Mouse (Mus musculus): ENCODE measurements around the gene Cdhr4. TPM values are rescaled to one million over a fixed set of nuclear protein-coding genes. Genes with fewer than 3 reads are reported as not detected.
A peak's percentile ranks its signal among the peaks of the same experiment; 100 is the strongest.

The Cdhr4 gene
- polyA plus RNA-seq, 1 experiment from 2014 or later: 5.6 TPM

DNA sequence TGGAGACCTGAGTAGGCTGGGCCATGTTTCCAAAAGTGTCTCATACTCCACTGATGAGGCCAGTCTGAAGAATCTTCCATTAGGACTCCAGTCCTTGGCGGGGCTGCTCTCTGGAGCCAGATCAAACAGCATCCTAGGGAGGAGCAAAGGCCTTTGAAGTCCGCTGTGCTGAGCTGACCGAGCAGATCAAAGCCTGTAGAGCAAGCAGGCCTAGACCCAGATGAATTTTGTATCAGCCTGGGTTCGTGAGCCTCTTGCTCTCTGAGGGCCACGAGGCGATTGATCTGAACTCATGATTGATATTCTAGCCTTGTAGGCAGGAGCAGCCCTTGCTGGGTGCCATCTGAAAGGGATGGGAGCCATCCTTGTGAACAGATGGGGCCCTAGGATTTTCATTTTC lies 32.4 kb upstream of the Cdhr4 start:
- 66% methylated on average over 6 of the region's 6 CpGs for WGBS
- DNase-seq (ENCODE audit: low spot score): no peak
- 0 out of 2 replicates have a peak, but pooled peaks cover 4% of the 10 kb centered on the region for H3K4me1 ChIP-seq (replicated peaks; ENCODE audit: control insufficient read depth, insufficient read depth, low read length)
- H3K27ac ChIP-seq (ENCODE audit: low read depth, low read length): no peak overlapping the region
- ATAC-seq (replicated peaks; ENCODE audit: low FRiP score): no peak
- no peaks in the 10 kb centered on the region for H3K27me3 ChIP-seq (replicated peaks; ENCODE audit: control insufficient read depth, insufficient read depth, low read length)
- H3K36me3 ChIP-seq (ENCODE audit: control insufficient read depth, insufficient read depth, low read length): peaks cover 25% of the 10 kb centered on the region
- no peaks in the 10 kb centered on the region for H3K9me3 ChIP-seq (ENCODE audit: control insufficient read depth, low read length)
- H3K4me3 ChIP-seq (ENCODE audit: low read depth, low read length): no peak overlapping the region
- H3K4me2 ChIP-seq: no peak overlapping the region
- H3K9ac ChIP-seq (ENCODE audit: low read depth, low read length): no peak overlapping the region

DNA sequence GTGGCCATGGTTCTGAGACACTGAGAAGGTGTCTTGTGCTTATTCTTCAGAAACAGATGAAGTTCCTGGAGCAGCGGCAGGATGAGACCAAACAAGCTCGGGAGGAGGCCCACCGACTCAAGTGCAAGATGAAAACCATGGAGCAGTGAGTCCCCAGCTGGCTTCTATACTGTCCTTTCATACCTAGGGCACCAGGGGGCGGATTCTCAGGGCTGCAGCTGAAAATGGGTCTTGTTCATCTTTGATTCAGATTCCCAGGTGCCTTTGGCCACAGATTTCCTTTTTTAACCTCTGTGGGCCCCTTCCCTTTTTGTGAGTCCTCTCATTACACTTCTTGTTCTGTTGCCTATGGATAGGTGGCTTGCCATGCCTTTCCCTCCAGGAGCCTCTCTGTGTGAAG lies 31.4 kb upstream of the Cdhr4 start:
- WGBS: 65% methylated on average over 4 of the region's 4 CpGs
- Histone ChIP-seq H3K9me3 (ENCODE audit: control insufficient read depth, low read length) (no peaks in the 10 kb centered on the region), H3K9ac (ENCODE audit: low read depth, low read length) (no peak overlapping the region), H3K4me2 (no peak overlapping the region), H3K36me3 (ENCODE audit: control insufficient read depth, insufficient read depth, low read length) (peaks cover 25% of the 10 kb centered on the region), H3K27me3 (replicated peaks; ENCODE audit: control insufficient read depth, insufficient read depth, low read length) (no peaks in the 10 kb centered on the region), H3K4me3 (ENCODE audit: low read depth, low read length) (no peak overlapping the region), H3K27ac (ENCODE audit: low read depth, low read length) (no peak overlapping the region), H3K4me1 (replicated peaks; ENCODE audit: control insufficient read depth, insufficient read depth, low read length) (0 out of 2 replicates have a peak, but pooled peaks cover 4% of the 10 kb centered on the region)
- ATAC-seq (replicated peaks; ENCODE audit: low FRiP score): no peak
- no peak for DNase-seq (ENCODE audit: low spot score)

DNA sequence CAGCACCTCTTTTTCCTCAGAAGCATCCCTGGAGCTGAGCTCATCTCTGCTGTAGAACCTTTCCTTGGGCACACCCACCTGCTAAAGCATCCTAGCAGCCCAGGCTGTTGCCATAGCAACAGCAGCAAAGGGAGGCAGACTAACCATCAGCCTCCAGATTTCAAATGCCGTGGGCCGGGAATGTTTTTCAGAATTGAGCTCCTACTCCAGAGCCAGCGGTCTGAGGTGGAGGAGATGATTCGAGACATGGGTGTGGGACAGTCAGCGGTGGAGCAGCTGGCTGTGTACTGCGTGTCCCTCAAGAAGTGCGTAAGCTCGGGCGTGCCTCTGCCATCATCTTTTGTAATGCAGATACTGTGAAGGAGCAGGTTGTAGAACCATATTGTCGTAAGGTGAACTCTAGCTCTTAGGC lies 30.9 kb upstream of the Cdhr4 start:
- ATAC-seq (replicated peaks; ENCODE audit: low FRiP score) (no peak), DNase-seq (ENCODE audit: low spot score) (no peak)
- Histone ChIP-seq H3K27ac (ENCODE audit: low read depth, low read length) (no peak overlapping the region), H3K9ac (ENCODE audit: low read depth, low read length) (no peak overlapping the region), H3K9me3 (ENCODE audit: control insufficient read depth, low read length) (no peaks in the 10 kb centered on the region), H3K4me1 (replicated peaks; ENCODE audit: control insufficient read depth, insufficient read depth, low read length) (0 out of 2 replicates have a peak, but pooled peaks cover 4% of the 10 kb centered on the region), H3K4me2 (no peak overlapping the region), H3K36me3 (ENCODE audit: control insufficient read depth, insufficient read depth, low read length) (peaks cover 25% of the 10 kb centered on the region), H3K4me3 (ENCODE audit: low read depth, low read length) (no peak overlapping the region), H3K27me3 (replicated peaks; ENCODE audit: control insufficient read depth, insufficient read depth, low read length) (no peaks in the 10 kb centered on the region)
- 91% methylated on average over 10 of the region's 10 CpGs for WGBS

GRCm38 (mm10) chr9:107961881-107962280 lies 30.4 kb upstream of the Cdhr4 start:
- Histone ChIP-seq H3K27ac (ENCODE audit: low read depth, low read length) (no peak overlapping the region), H3K9me3 (ENCODE audit: control insufficient read depth, low read length) (no peaks in the 10 kb centered on the region), H3K4me3 (ENCODE audit: low read depth, low read length) (no peak overlapping the region), H3K4me1 (replicated peaks; ENCODE audit: control insufficient read depth, insufficient read depth, low read length) (0 out of 2 replicates have a peak, but pooled peaks cover 4% of the 10 kb centered on the region), H3K36me3 (ENCODE audit: control insufficient read depth, insufficient read depth, low read length) (peaks cover 25% of the 10 kb centered on the region), H3K27me3 (replicated peaks; ENCODE audit: control insufficient read depth, insufficient read depth, low read length) (no peaks in the 10 kb centered on the region), H3K4me2 (no peak overlapping the region), H3K9ac (ENCODE audit: low read depth, low read length) (no peak overlapping the region)
- WGBS: 77% methylated on average over 5 of the region's 5 CpGs
- DNase-seq (ENCODE audit: low spot score): no peak
- ATAC-seq (replicated peaks; ENCODE audit: low FRiP score): no peak

DNA sequence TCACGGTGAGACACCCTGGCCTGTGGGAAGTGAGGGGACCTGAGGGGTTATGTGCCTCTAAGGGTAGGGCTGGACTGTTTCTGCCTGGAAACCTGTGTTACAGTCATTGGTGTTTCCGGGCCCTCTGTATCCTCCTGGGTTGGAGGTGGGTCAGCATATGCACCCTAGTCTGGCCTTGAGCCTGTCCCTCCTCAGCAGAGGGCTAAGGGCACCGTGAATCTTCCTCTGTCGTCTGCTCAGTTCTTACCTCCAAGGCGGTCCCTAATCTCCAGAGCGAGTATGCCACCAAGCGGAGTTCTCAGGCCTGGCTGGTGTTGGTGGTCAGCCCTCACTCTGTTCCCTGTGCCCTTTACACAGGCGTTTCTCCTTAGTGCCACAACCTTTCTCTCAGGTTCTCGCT lies 29.4 kb upstream of the Cdhr4 start:
- no peak for ATAC-seq (replicated peaks; ENCODE audit: low FRiP score)
- H3K9me3 ChIP-seq (ENCODE audit: control insufficient read depth, low read length): no peaks in the 10 kb centered on the region
- no peak overlapping the region for H3K27ac ChIP-seq (ENCODE audit: low read depth, low read length)
- WGBS: 88% methylated on average over 9 of the region's 9 CpGs
- H3K4me3 ChIP-seq (ENCODE audit: low read depth, low read length): no peak overlapping the region
- H3K9ac ChIP-seq (ENCODE audit: low read depth, low read length): no peak overlapping the region
- no peak for DNase-seq (ENCODE audit: low spot score)
- peaks cover 21% of the 10 kb centered on the region for H3K36me3 ChIP-seq (ENCODE audit: control insufficient read depth, insufficient read depth, low read length)
- 0 out of 2 replicates have a peak, but pooled peaks cover 4% of the 10 kb centered on the region for H3K4me1 ChIP-seq (replicated peaks; ENCODE audit: control insufficient read depth, insufficient read depth, low read length)
- H3K4me2 ChIP-seq: no peak overlapping the region
- no peaks in the 10 kb centered on the region for H3K27me3 ChIP-seq (replicated peaks; ENCODE audit: control insufficient read depth, insufficient read depth, low read length)

DNA sequence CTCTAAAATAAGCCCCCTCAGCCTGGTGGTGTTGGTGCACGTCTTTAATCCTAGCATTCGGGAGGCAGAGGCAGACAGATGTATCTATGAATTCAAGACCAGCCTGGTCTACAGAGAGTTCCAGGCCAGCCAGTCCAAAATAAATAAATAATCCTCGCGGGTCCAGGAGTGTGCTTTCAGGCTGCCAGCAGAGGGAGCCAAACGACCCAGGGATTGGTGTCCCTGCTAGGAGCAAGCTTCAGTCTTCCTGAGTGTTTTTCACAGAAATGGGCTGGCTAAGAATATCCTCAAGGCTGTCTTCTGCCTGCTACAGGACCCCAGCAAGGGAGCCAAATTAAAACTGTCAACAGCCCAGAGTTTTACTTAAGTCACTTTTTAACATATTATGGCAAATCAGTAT lies 28.6 kb upstream of the Cdhr4 start:
- Histone ChIP-seq H3K4me1 (replicated peaks; ENCODE audit: control insufficient read depth, insufficient read depth, low read length) (0 out of 2 replicates have a peak, but pooled peaks cover 4% of the 10 kb centered on the region), H3K27me3 (replicated peaks; ENCODE audit: control insufficient read depth, insufficient read depth, low read length) (no peaks in the 10 kb centered on the region), H3K4me2 (no peak overlapping the region), H3K9me3 (ENCODE audit: control insufficient read depth, low read length) (no peaks in the 10 kb centered on the region), H3K36me3 (ENCODE audit: control insufficient read depth, insufficient read depth, low read length) (peaks cover 21% of the 10 kb centered on the region), H3K9ac (ENCODE audit: low read depth, low read length) (no peak overlapping the region), H3K27ac (ENCODE audit: low read depth, low read length) (no peak overlapping the region), H3K4me3 (ENCODE audit: low read depth, low read length) (no peak overlapping the region)
- WGBS: 17% methylated on average over 5 of the region's 5 CpGs
- peak; percentile 80 for ATAC-seq (replicated peaks; ENCODE audit: low FRiP score)
- DNase-seq (ENCODE audit: low spot score): peak; percentile 80

- Histone ChIP-seq H3K27ac (ENCODE audit: low read depth, low read length) (no peak overlapping the region), H3K4me1 (replicated peaks; ENCODE audit: control insufficient read depth, insufficient read depth, low read length) (0 out of 2 replicates have a peak, but pooled peaks cover 4% of the 10 kb centered on the region), H3K27me3 (replicated peaks; ENCODE audit: control insufficient read depth, insufficient read depth, low read length) (no peaks in the 10 kb centered on the region), H3K4me2 (no peak overlapping the region), H3K36me3 (ENCODE audit: control insufficient read depth, insufficient read depth, low read length) (peaks cover 21% of the 10 kb centered on the region), H3K9me3 (ENCODE audit: control insufficient read depth, low read length) (no peaks in the 10 kb centered on the region), H3K4me3 (ENCODE audit: low read depth, low read length) (no peak overlapping the region), H3K9ac (ENCODE audit: low read depth, low read length) (peak overlapping the region; percentile 5; the same call in 1 of the 2 replicates)
- no peak for ATAC-seq (replicated peaks; ENCODE audit: low FRiP score)
- no peak for DNase-seq (ENCODE audit: low spot score)
- WGBS: 88% methylated on average over 9 of the region's 9 CpGs
Measured at GRCm38 (mm10) chr9:107964681-107965080, 27.6 kb upstream of the Cdhr4 start.

GRCm38 (mm10) chr9:107966676-107967075 lies 25.6 kb upstream of the Cdhr4 start:
- ATAC-seq (replicated peaks; ENCODE audit: low FRiP score) (no peak), DNase-seq (ENCODE audit: low spot score) (no peak)
- H3K4me1 ChIP-seq (replicated peaks; ENCODE audit: control insufficient read depth, insufficient read depth, low read length): peaks cover 17% of the 10 kb centered on the region
- H3K27me3 ChIP-seq (replicated peaks; ENCODE audit: control insufficient read depth, insufficient read depth, low read length): no peaks in the 10 kb centered on the region
- H3K36me3 ChIP-seq (ENCODE audit: control insufficient read depth, insufficient read depth, low read length): peaks cover 14% of the 10 kb centered on the region
- peak overlapping the region; percentile 5; the same call in 1 of the 2 replicates for H3K27ac ChIP-seq (ENCODE audit: low read depth, low read length)
- no peak overlapping the region for H3K9ac ChIP-seq (ENCODE audit: low read depth, low read length)
- no peaks in the 10 kb centered on the region for H3K9me3 ChIP-seq (ENCODE audit: control insufficient read depth, low read length)
- no peak overlapping the region for H3K4me2 ChIP-seq
- H3K4me3 ChIP-seq (ENCODE audit: low read depth, low read length): no peak overlapping the region
- 66% methylated on average over 10 of the region's 10 CpGs for WGBS

GRCm38 (mm10) chr9:107967437-107967836 lies 24.9 kb upstream of the Cdhr4 start:
- Histone ChIP-seq H3K4me1 (replicated peaks; ENCODE audit: control insufficient read depth, insufficient read depth, low read length) (peaks cover 24% of the 10 kb centered on the region), H3K27me3 (replicated peaks; ENCODE audit: control insufficient read depth, insufficient read depth, low read length) (no peaks in the 10 kb centered on the region), H3K9ac (ENCODE audit: low read depth, low read length) (no peak overlapping the region), H3K36me3 (ENCODE audit: control insufficient read depth, insufficient read depth, low read length) (peaks cover 12% of the 10 kb centered on the region), H3K27ac (ENCODE audit: low read depth, low read length) (no peak overlapping the region), H3K4me3 (ENCODE audit: low read depth, low read length) (no peak overlapping the region), H3K9me3 (ENCODE audit: control insufficient read depth, low read length) (no peaks in the 10 kb centered on the region), H3K4me2 (no peak overlapping the region)
- ATAC-seq (replicated peaks; ENCODE audit: low FRiP score) (no peak), DNase-seq (ENCODE audit: low spot score) (no peak)
- 90% methylated on average over 6 of the region's 6 CpGs for WGBS
